Mouse (Mus musculus): ENCODE measurements around the gene Tomm6. TPM values are rescaled to one million over a fixed set of nuclear protein-coding genes. Genes with fewer than 3 reads are reported as not detected.

Gene Tomm6
- total RNA-seq, 1 experiment, result 54.7 TPM

- Histone ChIP-seq H3K4me3 (ENCODE audit: insufficient read depth in 1 of 2, low read depth in 1 of 2, low read length in 2 of 2, poor library complexity in 1 of 2, severe bottlenecking in 1 of 2) (no peak overlapping the region), H3K36me3 (ENCODE audit: control insufficient read depth, insufficient read depth, low read length, poor library complexity, severe bottlenecking) (no peaks in the 10 kb centered on the region; the same call in 1 of the 2 replicates), H3K4me1 (ENCODE audit: control insufficient read depth in 2 of 2, insufficient read depth in 2 of 2, low read length in 2 of 2, poor library complexity in 1 of 2) (peaks cover 8 to 50% of the 10 kb centered on the region in 2 experiments; a peak in 3 of 4 replicates), H3K9ac (ENCODE audit: insufficient read depth, low read depth, low read length, poor library complexity, severe bottlenecking) (no peak overlapping the region), H3K27ac (ENCODE audit: insufficient read depth, low read depth, low read length, poor library complexity, severe bottlenecking) (no peak overlapping the region), H3K9me3 (ENCODE audit: control insufficient read depth, insufficient read depth, low read depth, low read length) (no peaks in the 10 kb centered on the region)
- in situ Hi-C loops (cut with MboI; ENCODE audit: low sequenced_read_pairs in 2 of 2, unreplicated experiment in 2 of 2), result no loop called here
- no peak for TF ChIP-seq MAFK (IDR thresholded peaks at IDR 0.05; ENCODE audit: insufficient read depth, low read depth, low read length)
- no peak for TF ChIP-seq CHD2 (IDR thresholded peaks at IDR 0.05; ENCODE audit: low read depth, low read length)
- no peak for TF ChIP-seq ZNF384 (IDR thresholded peaks at IDR 0.05; ENCODE audit: low read depth, low read length)
- TF ChIP-seq ZC3H11A (IDR thresholded peaks at IDR 0.05; ENCODE audit: borderline replicate concordance, low read depth, low read length), result no peak
- no peak for TF ChIP-seq HCFC1 (IDR thresholded peaks at IDR 0.05; ENCODE audit: borderline replicate concordance, insufficient read depth, low read length)
- DNase-seq (ENCODE audit: low read depth, low spot score), result no peak
Observed at GRCm38 (mm10) chr17:47707961-47708360, 19.8 kb upstream of the Tomm6 start.

GRCm38 (mm10) chr17:47706196-47706595 is 18.0 kb upstream of the Tomm6 start:
- in situ Hi-C loops (cut with MboI; ENCODE audit: low sequenced_read_pairs in 2 of 2, unreplicated experiment in 2 of 2), result no loop called here
- Histone ChIP-seq H3K9me3 (ENCODE audit: control insufficient read depth, insufficient read depth, low read depth, low read length) (no peaks in the 10 kb centered on the region), H3K36me3 (ENCODE audit: control insufficient read depth, insufficient read depth, low read length, poor library complexity, severe bottlenecking) (peaks cover 4% of the 10 kb centered on the region; the same call in 1 of the 2 replicates), H3K4me1 (ENCODE audit: control insufficient read depth in 2 of 2, insufficient read depth in 2 of 2, low read length in 2 of 2, poor library complexity in 1 of 2) (peaks cover 6 to 52% of the 10 kb centered on the region in 2 experiments; a peak in 3 of 4 replicates), H3K27ac (ENCODE audit: insufficient read depth, low read depth, low read length, poor library complexity, severe bottlenecking) (no peak overlapping the region), H3K4me3 (ENCODE audit: insufficient read depth in 1 of 2, low read depth in 1 of 2, low read length in 2 of 2, poor library complexity in 1 of 2, severe bottlenecking in 1 of 2) (no peak overlapping the region), H3K9ac (ENCODE audit: insufficient read depth, low read depth, low read length, poor library complexity, severe bottlenecking) (no peak overlapping the region; the same call in 1 of the 2 replicates)
- no peak for DNase-seq (ENCODE audit: low read depth, low spot score)
- TF ChIP-seq MAFK (IDR thresholded peaks at IDR 0.05; ENCODE audit: insufficient read depth, low read depth, low read length) (no peak), ZNF384 (IDR thresholded peaks at IDR 0.05; ENCODE audit: low read depth, low read length) (no peak), ZC3H11A (IDR thresholded peaks at IDR 0.05; ENCODE audit: borderline replicate concordance, low read depth, low read length) (no peak), CHD2 (IDR thresholded peaks at IDR 0.05; ENCODE audit: low read depth, low read length) (no peak), HCFC1 (IDR thresholded peaks at IDR 0.05; ENCODE audit: borderline replicate concordance, insufficient read depth, low read length) (no peak)

- H3K4me3 ChIP-seq (ENCODE audit: insufficient read depth in 1 of 2, low read depth in 1 of 2, low read length in 2 of 2, poor library complexity in 1 of 2, severe bottlenecking in 1 of 2), result peak overlapping the region; percentile 34 to 48; a peak in 2 of 4 replicates
- H3K36me3 ChIP-seq (ENCODE audit: control insufficient read depth, insufficient read depth, low read length, poor library complexity, severe bottlenecking), result peaks cover 12% of the 10 kb centered on the region; the same call in 1 of the 2 replicates
- in situ Hi-C loops (cut with MboI; ENCODE audit: low sequenced_read_pairs in 2 of 2, unreplicated experiment in 2 of 2), result no loop called here
- TF ChIP-seq ZNF384 (IDR thresholded peaks at IDR 0.05; ENCODE audit: low read depth, low read length) (no peak), HCFC1 (IDR thresholded peaks at IDR 0.05; ENCODE audit: borderline replicate concordance, insufficient read depth, low read length) (no peak), CHD2 (IDR thresholded peaks at IDR 0.05; ENCODE audit: low read depth, low read length) (no peak), ZC3H11A (IDR thresholded peaks at IDR 0.05; ENCODE audit: borderline replicate concordance, low read depth, low read length) (no peak), MAFK (IDR thresholded peaks at IDR 0.05; ENCODE audit: insufficient read depth, low read depth, low read length) (no peak)
- no peak overlapping the region for H3K27ac ChIP-seq (ENCODE audit: insufficient read depth, low read depth, low read length, poor library complexity, severe bottlenecking)
- H3K9ac ChIP-seq (ENCODE audit: insufficient read depth, low read depth, low read length, poor library complexity, severe bottlenecking), result no peak overlapping the region; the same call in 1 of the 2 replicates
- no peak for DNase-seq (ENCODE audit: low read depth, low spot score)
- H3K9me3 ChIP-seq (ENCODE audit: control insufficient read depth, insufficient read depth, low read depth, low read length), result no peaks in the 10 kb centered on the region
- peaks cover 3 to 39% of the 10 kb centered on the region in 2 experiments; a peak in 3 of 4 replicates for H3K4me1 ChIP-seq (ENCODE audit: control insufficient read depth in 2 of 2, insufficient read depth in 2 of 2, low read length in 2 of 2, poor library complexity in 1 of 2)
Observed at GRCm38 (mm10) chr17:47704692-47705091, 16.5 kb upstream of the Tomm6 start.

- Histone ChIP-seq H3K4me1 (ENCODE audit: control insufficient read depth in 2 of 2, insufficient read depth in 2 of 2, low read length in 2 of 2, poor library complexity in 1 of 2) (peaks cover 0 to 37% of the 10 kb centered on the region in 2 experiments; a peak in 3 of 4 replicates), H3K36me3 (ENCODE audit: control insufficient read depth, insufficient read depth, low read length, poor library complexity, severe bottlenecking) (peaks cover 12% of the 10 kb centered on the region; the same call in 1 of the 2 replicates), H3K4me3 (ENCODE audit: insufficient read depth in 1 of 2, low read depth in 1 of 2, low read length in 2 of 2, poor library complexity in 1 of 2, severe bottlenecking in 1 of 2) (peak overlapping the region; percentile 48 to 57), H3K9ac (ENCODE audit: insufficient read depth, low read depth, low read length, poor library complexity, severe bottlenecking) (peak overlapping the region; percentile 80), H3K9me3 (ENCODE audit: control insufficient read depth, insufficient read depth, low read depth, low read length) (no peaks in the 10 kb centered on the region), H3K27ac (ENCODE audit: insufficient read depth, low read depth, low read length, poor library complexity, severe bottlenecking) (peak overlapping the region; percentile 84)
- DNase-seq (ENCODE audit: low read depth, low spot score), result no peak
- in situ Hi-C loops (cut with MboI; ENCODE audit: low sequenced_read_pairs in 2 of 2, unreplicated experiment in 2 of 2), result no loop called here
- TF ChIP-seq MAFK (IDR thresholded peaks at IDR 0.05; ENCODE audit: insufficient read depth, low read depth, low read length) (no peak), HCFC1 (IDR thresholded peaks at IDR 0.05; ENCODE audit: borderline replicate concordance, insufficient read depth, low read length) (no peak), ZC3H11A (IDR thresholded peaks at IDR 0.05; ENCODE audit: borderline replicate concordance, low read depth, low read length) (no peak), CHD2 (IDR thresholded peaks at IDR 0.05; ENCODE audit: low read depth, low read length) (no peak), ZNF384 (IDR thresholded peaks at IDR 0.05; ENCODE audit: low read depth, low read length) (no peak)
Observed at GRCm38 (mm10) chr17:47703556-47703955, 15.4 kb upstream of the Tomm6 start.
